Mouse (Mus musculus): ENCODE measurements around the gene Psmb7. TPM values are rescaled to one million over a fixed set of nuclear protein-coding genes. Genes with fewer than 3 reads are reported as not detected.

Gene Psmb7
- total RNA-seq, 1 experiment from 2014 or later: 259 TPM

GRCm38 (mm10) chr2:38650340-38650739 lies 6.5 kb upstream of the Psmb7 start:
- no peak for ATAC-seq (replicated peaks in 1 of 2; ENCODE audit: insufficient read depth in 1 of 2, low FRiP score in 2 of 2, low TSS enrichment in 1 of 2, low read depth in 1 of 2, poor library complexity in 2 of 2, severe bottlenecking in 2 of 2)

DNA sequence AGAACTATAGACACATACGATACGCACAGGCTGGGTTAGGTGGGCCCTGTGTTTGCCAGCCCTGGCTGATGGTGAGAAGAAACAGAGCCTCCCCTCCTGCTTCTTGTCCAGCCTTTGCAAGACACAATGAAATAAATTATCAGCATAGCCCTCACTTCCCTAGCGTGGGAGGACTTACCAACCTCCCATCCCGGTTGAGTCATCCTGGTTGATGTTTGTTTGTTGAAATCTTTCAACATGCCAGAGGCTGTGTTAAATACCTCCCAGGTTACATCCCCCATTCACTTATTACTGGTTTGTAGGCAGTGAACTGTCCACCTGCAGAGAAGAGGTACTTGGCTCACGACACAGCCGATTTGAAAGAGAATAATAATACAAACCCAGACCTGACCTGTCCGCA lies 3.8 kb upstream of the Psmb7 start:
- ATAC-seq (replicated peaks in 1 of 2; ENCODE audit: insufficient read depth in 1 of 2, low FRiP score in 2 of 2, low TSS enrichment in 1 of 2, low read depth in 1 of 2, poor library complexity in 2 of 2, severe bottlenecking in 2 of 2): no peak

GRCm38 (mm10) chr2:38647201-38647606 lies 3.3 kb upstream of the Psmb7 start:
- no peak for ATAC-seq (replicated peaks in 1 of 2; ENCODE audit: insufficient read depth in 1 of 2, low FRiP score in 2 of 2, low TSS enrichment in 1 of 2, low read depth in 1 of 2, poor library complexity in 2 of 2, severe bottlenecking in 2 of 2)

GRCm38 (mm10) chr2:38645936-38646335 lies 2.0 kb upstream of the Psmb7 start:
- ATAC-seq (replicated peaks in 1 of 2; ENCODE audit: insufficient read depth in 1 of 2, low FRiP score in 2 of 2, low TSS enrichment in 1 of 2, low read depth in 1 of 2, poor library complexity in 2 of 2, severe bottlenecking in 2 of 2): peak; percentile 75 to 76

DNA sequence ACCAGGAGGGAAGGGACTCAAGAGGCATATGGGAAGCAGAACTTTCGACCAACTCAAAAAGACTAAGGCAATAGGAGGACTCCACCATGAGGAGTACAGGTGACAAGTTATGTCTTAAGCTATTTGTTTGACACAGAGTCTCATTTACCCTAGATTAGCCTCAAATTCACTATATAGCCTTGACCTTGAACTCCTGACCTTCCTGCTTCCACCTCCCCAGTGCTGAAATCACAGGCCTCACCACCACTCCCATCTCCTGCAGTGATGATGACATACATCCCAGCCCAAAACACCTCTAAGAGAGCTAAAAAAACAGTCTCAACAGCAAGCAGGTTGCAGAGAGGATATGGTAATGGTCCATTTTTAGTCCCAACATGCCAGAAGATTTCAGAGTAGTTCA lies 2.1 kb downstream of the Psmb7 start:
- ATAC-seq (replicated peaks in 1 of 2; ENCODE audit: insufficient read depth in 1 of 2, low FRiP score in 2 of 2, low TSS enrichment in 1 of 2, low read depth in 1 of 2, poor library complexity in 2 of 2, severe bottlenecking in 2 of 2): no peak

- no peak for ATAC-seq (replicated peaks in 1 of 2; ENCODE audit: insufficient read depth in 1 of 2, low FRiP score in 2 of 2, low TSS enrichment in 1 of 2, low read depth in 1 of 2, poor library complexity in 2 of 2, severe bottlenecking in 2 of 2)
These were observed 6.1 kb downstream of the Psmb7 start for GRCm38 (mm10) chr2:38637716-38638267.

DNA sequence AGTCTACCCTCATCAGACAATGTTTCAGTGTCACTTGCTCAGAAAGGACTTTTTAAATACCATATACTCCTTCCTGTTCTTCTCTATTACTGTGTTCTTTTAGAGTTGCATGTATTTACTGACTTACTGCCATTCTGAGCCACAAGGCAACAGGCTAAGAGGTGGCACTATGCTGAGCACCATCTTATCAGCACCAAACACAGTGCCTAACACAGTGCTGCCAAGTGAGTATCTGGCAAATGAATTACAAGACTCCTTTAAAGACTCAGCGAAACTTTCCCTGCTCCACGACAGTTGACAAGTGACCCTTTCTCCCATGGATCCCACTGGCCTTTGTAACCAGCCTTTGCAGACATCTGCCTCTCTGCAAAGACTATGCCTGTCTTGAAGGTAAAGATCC lies 13.3 kb downstream of the Psmb7 start:
- no peak for ATAC-seq (replicated peaks in 1 of 2; ENCODE audit: insufficient read depth in 1 of 2, low FRiP score in 2 of 2, low TSS enrichment in 1 of 2, low read depth in 1 of 2, poor library complexity in 2 of 2, severe bottlenecking in 2 of 2)

GRCm38 (mm10) chr2:38629451-38629850 lies 14.4 kb downstream of the Psmb7 start:
- no peak for ATAC-seq (replicated peaks in 1 of 2; ENCODE audit: insufficient read depth in 1 of 2, low FRiP score in 2 of 2, low TSS enrichment in 1 of 2, low read depth in 1 of 2, poor library complexity in 2 of 2, severe bottlenecking in 2 of 2)

GRCm38 (mm10) chr2:38628801-38629200 lies 15.1 kb downstream of the Psmb7 start:
- no peak for ATAC-seq (replicated peaks in 1 of 2; ENCODE audit: insufficient read depth in 1 of 2, low FRiP score in 2 of 2, low TSS enrichment in 1 of 2, low read depth in 1 of 2, poor library complexity in 2 of 2, severe bottlenecking in 2 of 2)

DNA sequence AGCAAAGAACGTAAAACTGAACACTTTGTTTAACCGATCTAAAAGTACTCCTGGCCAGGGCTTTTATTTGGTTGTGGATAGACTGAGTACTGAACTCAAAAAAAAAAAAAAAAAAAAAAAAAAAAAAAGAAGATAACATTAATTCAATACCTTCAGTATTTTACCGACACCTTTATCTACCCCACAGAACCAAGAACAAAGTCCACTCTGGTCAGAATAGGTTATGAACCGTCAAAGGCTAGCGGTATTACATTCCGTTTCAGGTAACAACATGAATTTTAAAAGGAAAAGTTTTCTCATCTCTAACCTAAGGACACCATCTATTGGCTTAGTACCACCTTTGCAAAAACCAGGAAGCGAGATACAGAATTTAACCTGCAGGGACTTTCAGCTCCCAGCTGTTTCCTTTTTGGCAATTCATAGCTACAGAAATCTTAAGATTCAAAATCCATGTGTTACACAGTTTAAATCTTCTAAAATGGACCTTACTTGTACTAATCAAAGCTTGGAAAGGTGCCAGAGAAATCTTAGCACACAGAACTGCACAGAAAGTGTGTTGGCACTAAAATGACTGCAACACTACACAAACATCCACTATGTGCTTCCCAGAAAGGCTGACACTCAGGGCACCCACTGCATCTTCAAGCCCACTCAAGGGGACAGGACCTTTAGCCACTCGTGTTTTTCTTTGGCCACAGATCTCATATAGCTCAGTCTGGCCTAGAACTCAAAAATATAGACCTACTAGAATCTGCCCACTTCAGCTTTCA lies 19.9 kb downstream of the Psmb7 start:
- no peak for ATAC-seq (replicated peaks in 1 of 2; ENCODE audit: insufficient read depth in 1 of 2, low FRiP score in 2 of 2, low TSS enrichment in 1 of 2, low read depth in 1 of 2, poor library complexity in 2 of 2, severe bottlenecking in 2 of 2)

DNA sequence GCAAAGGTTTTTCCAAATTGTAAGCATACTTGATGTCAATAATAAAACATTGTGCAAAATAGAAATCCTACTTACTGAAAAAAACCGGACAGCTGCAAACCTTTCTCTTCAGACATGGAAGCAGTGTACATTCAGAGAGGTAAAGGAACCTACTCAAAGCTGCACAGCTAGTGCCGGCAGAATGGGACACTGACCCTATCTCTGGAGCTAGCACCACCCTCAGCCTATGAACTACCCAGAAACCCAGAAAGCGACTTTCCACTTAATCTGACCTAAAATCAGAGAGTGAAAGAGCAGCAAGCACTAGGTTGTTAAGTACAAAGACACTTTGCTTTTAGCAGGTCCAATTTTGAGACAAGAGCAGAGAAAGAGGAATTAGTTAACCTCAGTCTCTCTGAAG lies 20.5 kb downstream of the Psmb7 start:
- ATAC-seq (replicated peaks in 1 of 2; ENCODE audit: insufficient read depth in 1 of 2, low FRiP score in 2 of 2, low TSS enrichment in 1 of 2, low read depth in 1 of 2, poor library complexity in 2 of 2, severe bottlenecking in 2 of 2): no peak

DNA sequence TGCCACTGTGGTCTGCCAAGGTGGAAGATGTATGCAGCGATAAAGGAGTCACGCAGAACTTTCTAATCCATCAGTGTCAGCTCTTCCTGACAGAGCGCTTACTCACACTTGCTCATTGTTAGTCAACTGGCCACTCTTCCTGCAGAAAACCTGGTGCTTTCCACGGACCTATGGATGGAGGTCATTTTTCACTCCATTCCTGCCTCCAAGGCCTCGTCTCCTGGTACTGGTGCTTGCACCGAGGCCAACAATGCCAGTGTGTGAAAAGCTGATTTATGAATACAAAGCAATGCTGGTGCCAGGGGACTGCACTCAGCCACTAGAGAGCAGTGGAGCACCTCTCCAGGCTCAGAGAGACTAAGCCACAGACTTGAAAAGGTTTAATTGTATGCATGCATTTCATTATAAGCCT lies 22.3 kb downstream of the Psmb7 start:
- no peak for ATAC-seq (replicated peaks in 1 of 2; ENCODE audit: insufficient read depth in 1 of 2, low FRiP score in 2 of 2, low TSS enrichment in 1 of 2, low read depth in 1 of 2, poor library complexity in 2 of 2, severe bottlenecking in 2 of 2)

DNA sequence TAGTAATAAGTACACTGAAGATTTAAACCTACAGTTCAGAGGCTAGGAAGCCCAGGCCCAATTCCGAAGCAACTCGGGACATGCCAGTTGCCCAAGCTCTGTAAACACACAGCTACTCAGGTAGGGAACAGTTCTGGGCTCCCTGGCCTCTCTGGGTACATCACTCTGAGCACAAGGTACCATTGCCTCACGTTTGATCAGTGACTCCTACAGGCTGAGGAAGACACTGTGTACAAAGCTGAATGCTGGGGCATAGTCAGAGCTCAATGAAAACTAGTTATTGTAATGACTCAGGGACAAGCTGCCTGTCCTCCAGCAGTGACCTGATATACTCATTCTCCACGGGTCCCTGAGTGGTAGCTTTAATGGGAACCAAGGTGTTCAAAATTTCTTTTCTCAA lies 22.8 kb downstream of the Psmb7 start:
- ATAC-seq (replicated peaks in 1 of 2; ENCODE audit: insufficient read depth in 1 of 2, low FRiP score in 2 of 2, low TSS enrichment in 1 of 2, low read depth in 1 of 2, poor library complexity in 2 of 2, severe bottlenecking in 2 of 2): no peak

DNA sequence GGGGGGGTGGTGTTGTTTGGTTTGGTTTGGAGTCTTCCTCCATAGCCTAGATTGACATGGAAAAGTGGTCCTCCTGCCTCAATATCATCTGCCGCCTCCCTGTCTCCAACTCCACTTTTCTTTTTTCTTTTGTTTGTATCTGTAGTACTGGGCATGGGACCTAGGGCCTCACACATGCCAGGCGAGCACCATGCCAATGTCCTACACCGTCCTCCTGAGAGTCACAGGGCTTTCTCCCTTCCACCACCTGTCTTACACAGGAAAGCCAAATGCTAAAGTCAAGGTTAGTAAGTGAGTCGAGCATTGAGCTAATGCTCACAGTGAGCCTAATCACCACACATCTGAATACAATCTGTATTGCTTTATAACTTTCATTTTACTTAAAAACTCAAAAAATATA lies 24.1 kb downstream of the Psmb7 start:
- no peak for ATAC-seq (replicated peaks in 1 of 2; ENCODE audit: insufficient read depth in 1 of 2, low FRiP score in 2 of 2, low TSS enrichment in 1 of 2, low read depth in 1 of 2, poor library complexity in 2 of 2, severe bottlenecking in 2 of 2)

DNA sequence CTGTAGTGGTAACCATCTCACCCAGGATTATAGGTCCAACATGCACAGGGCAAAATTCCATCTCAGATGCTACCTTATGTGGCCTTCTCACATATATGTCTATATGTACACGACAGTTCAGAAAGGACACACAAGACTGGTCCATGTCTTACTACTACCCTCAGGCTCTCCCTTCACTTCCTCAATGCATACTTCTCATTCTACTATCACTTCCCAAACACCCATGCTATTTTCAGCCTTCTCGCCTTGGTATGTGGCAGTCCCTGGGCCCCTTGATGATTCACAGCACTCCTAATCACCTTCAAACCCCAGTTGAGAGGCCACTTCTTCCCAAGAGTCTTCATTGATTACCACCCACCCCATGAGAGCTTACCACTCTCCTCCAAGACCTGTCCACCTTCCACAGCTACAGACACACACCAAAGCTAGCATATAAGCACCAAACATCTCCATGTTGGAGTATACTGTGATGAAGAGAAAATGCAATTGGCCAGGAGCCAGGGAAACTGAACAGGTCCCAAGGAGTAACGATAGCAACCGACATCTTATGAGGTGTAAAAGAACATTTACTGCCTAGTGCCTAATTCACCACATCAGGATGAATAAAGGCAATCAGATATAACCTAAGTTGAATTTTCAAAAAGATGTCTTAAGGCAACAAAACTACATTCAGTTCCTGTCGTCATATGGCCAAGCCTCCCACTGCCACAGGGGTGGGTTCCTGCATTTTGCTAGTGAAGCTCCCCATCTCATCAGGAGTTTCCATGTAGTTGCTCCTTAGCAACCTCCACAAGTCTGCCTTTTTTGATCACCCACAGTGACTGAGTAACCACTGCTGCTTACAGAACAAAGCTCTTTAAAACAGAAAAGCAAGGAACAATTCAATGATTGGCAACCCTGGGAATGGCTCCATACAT lies 26.7 kb downstream of the Psmb7 start:
- ATAC-seq (replicated peaks in 1 of 2; ENCODE audit: insufficient read depth in 1 of 2, low FRiP score in 2 of 2, low TSS enrichment in 1 of 2, low read depth in 1 of 2, poor library complexity in 2 of 2, severe bottlenecking in 2 of 2): no peak

- peak; percentile 56 to 84 for ATAC-seq (replicated peaks in 1 of 2; ENCODE audit: insufficient read depth in 1 of 2, low FRiP score in 2 of 2, low TSS enrichment in 1 of 2, low read depth in 1 of 2, poor library complexity in 2 of 2, severe bottlenecking in 2 of 2)
These were observed 27.8 kb downstream of the Psmb7 start for GRCm38 (mm10) chr2:38616072-38616471.

DNA sequence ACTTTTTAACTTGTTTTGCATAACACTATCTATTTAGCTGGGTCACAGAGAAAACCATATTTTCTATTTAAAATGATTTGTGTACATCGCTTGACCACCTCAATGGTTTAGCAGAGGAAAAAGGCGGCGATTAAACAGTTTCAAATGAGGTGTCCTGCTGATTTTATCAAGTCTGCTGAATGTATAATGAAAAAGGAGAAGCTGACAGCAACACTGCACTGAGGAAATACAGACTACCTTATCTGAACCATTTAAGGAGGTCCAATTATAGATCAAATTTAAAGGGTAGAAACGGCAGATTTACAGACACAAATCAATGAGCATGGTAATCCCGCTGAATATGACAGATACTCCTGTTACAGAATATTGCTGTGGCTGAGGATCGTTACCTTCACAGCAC lies 29.4 kb downstream of the Psmb7 start:
- no peak for ATAC-seq (replicated peaks in 1 of 2; ENCODE audit: insufficient read depth in 1 of 2, low FRiP score in 2 of 2, low TSS enrichment in 1 of 2, low read depth in 1 of 2, poor library complexity in 2 of 2, severe bottlenecking in 2 of 2)

- ATAC-seq (replicated peaks in 1 of 2; ENCODE audit: insufficient read depth in 1 of 2, low FRiP score in 2 of 2, low TSS enrichment in 1 of 2, low read depth in 1 of 2, poor library complexity in 2 of 2, severe bottlenecking in 2 of 2): no peak
These were observed 30.3 kb downstream of the Psmb7 start for GRCm38 (mm10) chr2:38613576-38613975.

Measured in hematopoietic stem cell, adult 5-6 weeks (primary cell).